Mouse (Mus musculus) kidney, embryonic 16.5 days (tissue): Measurements from ENCODE around the gene Man2b1. TPM values are rescaled to one million over a fixed set of nuclear protein-coding genes. Genes with fewer than 3 reads are reported as not detected.

Experiments
- microRNA-seq: library from miRNA; unstranded; fragments of <30 nt; microRNA quantifications from one replicate; pipeline ENCODE4, GENCODE M21; 2016
- polyA plus RNA-seq: library from polyadenylated mRNA; unstranded; fragments of >200 nt; fragmentation: Nextera tagmentation; extraction: Ambion mirVana; gene quantifications from 2 replicates; pipeline ENCODE4 v1.2.1, GENCODE M21; 2015

Gene Man2b1
- polyA plus RNA-seq, 1 experiment from 2014 or later = 46.9 TPM

Small RNA genes within 50 kb of the gene (microRNA-seq; reads per million reads assigned to microRNA genes)
- 3.5 reads per million, percentile 17 among the genes with 10 or more reads in this experiment for gene Gm23388
- not detected for gene Mir7070

Other genes starting within 250 kb of the Man2b1 start
- 109 and 114 TPM in 2 replicates for gene Rad23a, start 242.6 kb upstream of the Man2b1 start, polyA plus RNA-seq
- gene Calr, start 236.3 kb upstream of the Man2b1 start, polyA plus RNA-seq = 1,143 and 1,180 TPM in 2 replicates
- 110 and 120 TPM in 2 replicates for gene Farsa, start 226.3 kb upstream of the Man2b1 start, polyA plus RNA-seq
- gene Syce2, start 211.2 kb upstream of the Man2b1 start, polyA plus RNA-seq = 60.7 and 61.3 TPM in 2 replicates
- 61.2 and 70.4 TPM in 2 replicates for gene Gcdh, start 189.3 kb upstream of the Man2b1 start, polyA plus RNA-seq
- gene Klf1, start 181.3 kb upstream of the Man2b1 start, polyA plus RNA-seq = 2.4 and 2.8 TPM in 2 replicates
- 10.2 and 10.6 TPM in 2 replicates for gene Dnase2a, start 174.7 kb upstream of the Man2b1 start, polyA plus RNA-seq
- 0.34 and 0.54 TPM in 2 replicates for gene Mast1, start 145.9 kb upstream of the Man2b1 start, polyA plus RNA-seq
- 0.19 and 0.30 TPM in 2 replicates for gene Rtbdn, start 136.3 kb upstream of the Man2b1 start, polyA plus RNA-seq
- not detected in 2 replicates for gene Gm49661, start 113.8 kb upstream of the Man2b1 start, polyA plus RNA-seq
- gene Prdx2, start 113.7 kb upstream of the Man2b1 start, polyA plus RNA-seq = 810 and 819 TPM in 2 replicates
- gene Rnaseh2a, start 113.5 kb upstream of the Man2b1 start, polyA plus RNA-seq = 137 and 138 TPM in 2 replicates
- gene Junb, start 104.6 kb upstream of the Man2b1 start, polyA plus RNA-seq = 8.3 and 11.7 TPM in 2 replicates
- gene Hook2, start 92.7 kb upstream of the Man2b1 start, polyA plus RNA-seq = 34.8 and 35.2 TPM in 2 replicates
- not detected in 2 replicates for gene Best2, start 68.7 kb upstream of the Man2b1 start, polyA plus RNA-seq
- gene Asna1, start 58.0 kb upstream of the Man2b1 start, polyA plus RNA-seq = 150 and 154 TPM in 2 replicates
- 93.3 and 104 TPM in 2 replicates for gene Trir, start 56.4 kb upstream of the Man2b1 start, polyA plus RNA-seq
- 27.5 and 28.4 TPM in 2 replicates for gene Tnpo2, start 46.4 kb upstream of the Man2b1 start, polyA plus RNA-seq
- 34.6 and 37.3 TPM in 2 replicates for gene Fbxw9, start 23.2 kb upstream of the Man2b1 start, polyA plus RNA-seq
- gene Gm5741, start 15.3 kb upstream of the Man2b1 start, polyA plus RNA-seq = 0.62 and 0.92 TPM in 2 replicates
- gene Dhps, start 11.5 kb upstream of the Man2b1 start, polyA plus RNA-seq = 60.6 and 70.5 TPM in 2 replicates
- gene Wdr83os, start 2.5 kb upstream of the Man2b1 start, polyA plus RNA-seq = 141 TPM in 2 replicates
- 53.0 and 54.8 TPM in 2 replicates for gene Wdr83, start 2.0 kb upstream of the Man2b1 start, polyA plus RNA-seq
- 2.7 and 3.8 TPM in 2 replicates for gene Zfp791, start 39.8 kb downstream of the Man2b1 start, polyA plus RNA-seq
- not detected in 2 replicates for gene Cks1brt, start 68.7 kb downstream of the Man2b1 start, polyA plus RNA-seq
- gene Olfr371, start 142.7 kb downstream of the Man2b1 start, polyA plus RNA-seq = not detected in 2 replicates
- gene Orc6, start 216.4 kb downstream of the Man2b1 start, polyA plus RNA-seq = 106 TPM in 2 replicates
- gene Vps35, start 216.5 kb downstream of the Man2b1 start, polyA plus RNA-seq = 156 and 161 TPM in 2 replicates